Mouse (Mus musculus): Measurements from ENCODE around the gene Mtor. TPM values are rescaled to one million over a fixed set of nuclear protein-coding genes. Genes with fewer than 3 reads are reported as not detected.

The Mtor gene
- total RNA-seq (2021): 10 to 100 TPM; 27.5 to 31.4 TPM
- long read RNA-seq, experiment 1, partial matches to known transcripts: 15 of 20 reads
- long read RNA-seq, experiment 1, other reads (novel, unspliced or antisense): 4 of 20 reads
- long read RNA-seq, experiment 2, full-length matches to known transcripts: 2 of 15 reads
- long read RNA-seq, experiment 2, partial matches to known transcripts: 12 of 15 reads
- long read RNA-seq, experiment 2, other reads (novel, unspliced or antisense): 1 of 15 reads

DNA sequence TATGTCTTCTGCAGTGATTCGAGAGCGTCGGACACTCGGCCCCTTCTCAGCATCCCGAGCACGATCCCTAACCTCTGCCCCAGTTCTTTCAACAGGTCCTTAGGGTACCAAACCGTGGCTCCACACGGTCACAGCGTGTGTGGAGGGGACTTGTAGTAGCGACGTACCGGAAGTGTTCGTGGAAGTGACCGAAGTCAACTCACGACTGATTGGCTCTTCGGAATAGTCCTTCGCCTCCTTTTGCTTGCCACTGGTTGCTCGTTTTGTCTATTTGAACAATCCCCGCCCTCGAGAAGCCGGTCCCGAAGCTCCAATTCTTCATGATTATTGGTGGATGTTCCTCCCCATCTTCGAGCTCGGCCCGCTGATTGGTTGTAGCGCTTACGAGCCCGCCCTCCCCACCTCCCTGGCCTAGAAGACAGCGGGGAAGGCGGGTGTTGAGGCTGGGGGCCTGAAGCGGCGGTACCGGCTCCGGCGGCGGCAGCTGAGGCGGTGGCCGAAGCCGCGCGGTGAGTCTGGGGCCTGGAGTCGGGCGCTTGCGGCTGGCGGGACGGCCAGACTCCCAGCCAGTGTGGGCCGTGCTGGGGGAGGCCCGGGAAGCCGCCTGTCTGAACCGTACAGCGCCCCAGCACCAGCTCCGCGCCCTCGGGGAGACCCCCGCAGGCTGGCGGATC, at the start of gene Mtor:
Gene Mtor (plus strand): TSS at position 433 of the 674 bp plus-strand sequence.
- intact Hi-C loops (cut with DNase I; ENCODE audit: low total_unique reads): no loop called here
- DNase-seq: peak; percentile 93

DNA sequence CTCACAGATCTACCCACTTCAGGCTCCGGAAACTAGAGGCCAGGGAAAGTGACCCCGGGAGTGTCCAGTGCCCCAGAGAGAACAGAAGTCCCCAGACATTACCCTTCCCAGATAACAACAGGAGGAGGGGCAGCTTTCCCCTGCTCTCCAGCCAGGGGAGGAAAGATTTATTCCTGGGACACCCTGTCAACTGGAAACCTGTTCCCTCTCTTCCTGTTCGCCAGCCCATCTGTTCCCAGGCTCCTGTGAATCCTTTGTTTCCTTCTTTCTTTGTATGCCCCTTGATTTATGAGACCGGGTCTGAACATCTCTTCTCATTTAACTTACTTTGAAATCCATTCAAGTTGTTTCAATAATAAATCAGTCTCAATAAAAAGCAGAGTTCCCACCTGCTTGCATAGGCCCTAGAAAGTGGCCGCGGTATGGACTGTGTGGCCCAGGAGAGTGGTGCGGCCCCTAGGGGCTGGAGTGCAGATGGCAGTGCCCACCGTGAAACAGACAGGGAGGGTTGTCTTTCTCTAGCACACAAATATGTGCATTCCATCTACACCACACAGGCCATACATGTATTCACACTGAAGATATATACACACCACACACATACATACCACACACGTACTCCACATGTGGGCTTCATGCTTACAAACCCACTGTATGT, 48.8 kb upstream of the Mtor start:
- DNase-seq: no peak
- intact Hi-C loops (cut with DNase I; ENCODE audit: low total_unique reads): no loop called here

DNA sequence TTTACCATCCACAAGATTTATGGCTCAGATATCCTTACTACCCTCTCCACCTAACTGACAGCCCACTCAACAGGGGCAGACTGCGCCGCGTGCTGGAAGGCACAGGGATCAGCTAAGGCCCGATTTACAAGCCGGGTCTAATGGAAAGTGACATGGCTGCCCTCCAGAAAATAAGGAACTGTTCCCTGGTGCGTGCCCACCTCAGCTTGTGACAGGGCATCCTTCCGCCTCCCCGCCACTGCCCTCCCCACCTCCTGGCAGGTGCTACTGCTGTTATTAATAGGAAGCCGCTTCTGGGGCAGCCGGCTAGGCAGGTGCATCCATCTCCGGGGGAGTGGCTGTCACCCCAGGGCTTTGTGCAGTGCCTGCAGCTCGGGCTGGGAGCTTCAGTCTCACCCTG, 45.0 kb upstream of the Mtor start:
- intact Hi-C loops (cut with DNase I; ENCODE audit: low total_unique reads): no loop called here
- no peak for DNase-seq

- intact Hi-C loops (cut with DNase I; ENCODE audit: low total_unique reads): no loop called here
- DNase-seq: no peak
Observed at GRCm38 (mm10) chr4:148404748-148405147, 43.7 kb upstream of the Mtor start.

DNA sequence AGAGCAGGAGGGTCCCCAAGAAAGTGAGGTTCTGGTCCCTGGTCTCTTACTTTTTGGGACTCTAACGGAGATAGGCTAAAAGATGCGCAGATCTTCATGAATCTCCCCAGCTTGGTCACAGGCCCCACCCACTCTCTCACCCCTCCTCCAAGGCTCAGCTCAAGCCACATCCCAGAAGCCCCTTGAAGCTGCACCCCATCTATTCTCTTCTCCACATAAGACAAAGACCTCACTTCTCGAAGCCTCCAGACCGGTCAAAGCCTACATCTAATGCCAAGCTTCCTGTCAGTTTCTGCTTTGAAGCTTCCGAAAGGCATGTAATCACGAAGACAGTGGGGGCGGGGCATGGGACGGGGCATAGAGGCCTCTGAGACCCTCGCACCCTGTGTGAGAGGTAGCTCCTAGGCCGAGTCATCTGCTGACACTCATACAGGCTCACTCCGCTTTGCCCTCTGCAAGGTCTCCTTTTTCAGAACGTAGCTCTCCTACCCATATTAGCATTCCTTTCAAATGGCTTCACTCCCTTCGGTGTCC, 43.1 kb upstream of the Mtor start:
- no peak for DNase-seq
- intact Hi-C loops (cut with DNase I; ENCODE audit: low total_unique reads): no loop called here

- DNase-seq: no peak
- intact Hi-C loops (cut with DNase I; ENCODE audit: low total_unique reads): no loop called here
Observed at GRCm38 (mm10) chr4:148408256-148408975, 40.0 kb upstream of the Mtor start.

- intact Hi-C loops (cut with DNase I; ENCODE audit: low total_unique reads): no loop called here
- DNase-seq: no peak
Observed at GRCm38 (mm10) chr4:148415575-148415974, 32.8 kb upstream of the Mtor start.

GRCm38 (mm10) chr4:148417074-148417526, 31.3 kb upstream of the Mtor start:
- intact Hi-C loops (cut with DNase I; ENCODE audit: low total_unique reads): no loop called here
- DNase-seq: no peak

- intact Hi-C loops (cut with DNase I; ENCODE audit: low total_unique reads): no loop called here
- no peak for DNase-seq
Observed at GRCm38 (mm10) chr4:148417559-148417958, 30.9 kb upstream of the Mtor start.

DNA sequence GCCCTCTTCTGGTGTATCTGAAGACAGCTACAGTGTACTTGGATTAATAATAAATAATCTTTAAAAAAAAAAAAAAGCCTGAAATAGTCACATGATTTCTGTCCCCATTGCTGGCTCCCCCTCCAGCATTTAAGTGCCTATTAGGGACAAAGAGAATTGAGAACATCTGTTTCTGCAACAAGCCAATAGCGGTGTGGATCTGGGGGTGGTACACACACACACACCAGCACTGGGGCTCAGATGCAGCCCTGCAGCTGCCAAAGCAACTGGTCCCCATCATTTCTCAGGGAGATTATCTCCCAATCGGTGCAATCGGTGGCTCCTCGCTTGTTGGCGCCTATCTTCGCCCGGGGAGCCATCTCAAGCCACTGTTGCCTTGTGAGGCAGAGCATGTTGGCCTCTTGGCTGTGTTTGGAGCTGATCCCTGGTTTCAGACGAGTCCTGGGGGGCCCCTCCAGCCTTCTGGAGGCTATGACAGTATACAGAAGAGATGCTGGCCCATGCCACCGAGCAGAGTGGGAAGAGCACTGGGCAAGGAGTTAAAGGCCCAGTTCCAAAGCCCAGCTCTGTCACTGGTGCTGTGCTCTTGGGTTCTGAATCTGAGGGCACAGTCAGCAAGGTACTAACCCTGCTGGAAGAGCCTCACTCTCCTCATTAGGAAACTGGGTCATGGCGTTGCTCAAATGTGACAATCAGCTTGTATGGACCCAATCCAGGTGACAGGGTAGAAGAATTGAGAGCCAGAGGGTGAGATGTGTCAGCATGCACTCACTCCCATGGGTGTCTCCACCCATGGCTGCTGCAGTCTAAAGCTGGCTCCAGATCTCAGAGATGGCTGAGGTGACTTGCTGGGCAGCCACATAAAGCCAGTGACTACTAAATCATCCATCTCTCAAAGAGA, 21.2 kb upstream of the Mtor start:
- intact Hi-C loops (cut with DNase I; ENCODE audit: low total_unique reads): loop anchor here (10.0 kb wide), 1 partner anchor 142 kb away; the partner anchor contains the start of gene Disp3
- no peak for DNase-seq

DNA sequence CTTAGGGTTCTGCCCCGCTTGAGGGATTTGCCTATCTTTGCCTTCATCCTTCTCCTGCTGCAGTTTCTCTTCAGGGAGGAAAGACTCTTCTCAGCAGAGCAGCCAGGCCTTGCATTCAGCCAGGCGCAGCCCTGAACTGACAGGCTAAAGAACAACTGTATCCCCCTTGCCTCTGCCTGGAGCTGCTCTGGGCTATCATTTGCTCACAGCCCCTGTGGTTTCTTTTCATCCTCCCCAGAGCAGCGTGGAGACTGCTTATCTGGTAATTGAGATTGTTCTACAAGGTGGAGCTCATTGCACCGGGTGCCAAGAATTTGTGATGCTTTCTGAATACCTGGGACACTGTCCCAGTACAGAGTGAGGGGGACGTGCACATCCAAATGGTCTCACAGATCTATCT, 19.9 kb upstream of the Mtor start:
- intact Hi-C loops (cut with DNase I; ENCODE audit: low total_unique reads): loop anchor here (2.0 to 10.0 kb wide), 2 partner anchors 144 to 258 kb away; partner anchors contain the start of gene Disp3

DNA sequence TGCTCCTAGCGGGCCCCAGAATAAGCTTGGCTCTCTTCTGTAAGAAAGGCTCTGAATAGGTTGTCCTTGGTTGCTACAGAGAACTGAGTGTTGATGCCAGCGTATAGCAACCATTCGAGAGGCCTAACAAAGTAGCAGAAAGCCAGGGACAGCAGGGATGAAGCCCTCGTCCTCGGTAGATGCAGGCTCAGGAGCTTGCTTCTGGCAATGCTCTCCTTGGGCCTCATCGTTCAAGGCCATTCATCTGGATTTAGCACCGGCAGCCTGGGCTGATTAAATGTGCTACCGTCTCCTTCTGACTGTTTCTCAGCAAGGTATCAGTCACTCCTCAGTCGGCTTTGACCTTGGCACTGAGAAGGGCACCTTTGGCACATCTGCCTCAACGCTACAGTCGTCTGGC, 19.3 kb upstream of the Mtor start:
- intact Hi-C loops (cut with DNase I; ENCODE audit: low total_unique reads): loop anchor here (2.0 to 10.0 kb wide), 2 partner anchors 144 to 258 kb away; partner anchors contain the start of gene Disp3
- DNase-seq: no peak

More for the DNA sequence above, 19.9 kb upstream of the Mtor start:
- no peak for DNase-seq

GRCm38 (mm10) chr4:148429686-148430085, 18.7 kb upstream of the Mtor start:
- intact Hi-C loops (cut with DNase I; ENCODE audit: low total_unique reads): loop anchor here (2.0 to 10.0 kb wide), 3 partner anchors 145 to 325 kb away; partner anchors contain the start of gene Disp3
- peak; percentile 68 for DNase-seq

GRCm38 (mm10) chr4:148430880-148431519, 17.4 kb upstream of the Mtor start:
- intact Hi-C loops (cut with DNase I; ENCODE audit: low total_unique reads): loop anchor here (10.0 kb wide), 1 partner anchor 326 kb away; no protein-coding TSS in a partner anchor
- no peak for DNase-seq

DNA sequence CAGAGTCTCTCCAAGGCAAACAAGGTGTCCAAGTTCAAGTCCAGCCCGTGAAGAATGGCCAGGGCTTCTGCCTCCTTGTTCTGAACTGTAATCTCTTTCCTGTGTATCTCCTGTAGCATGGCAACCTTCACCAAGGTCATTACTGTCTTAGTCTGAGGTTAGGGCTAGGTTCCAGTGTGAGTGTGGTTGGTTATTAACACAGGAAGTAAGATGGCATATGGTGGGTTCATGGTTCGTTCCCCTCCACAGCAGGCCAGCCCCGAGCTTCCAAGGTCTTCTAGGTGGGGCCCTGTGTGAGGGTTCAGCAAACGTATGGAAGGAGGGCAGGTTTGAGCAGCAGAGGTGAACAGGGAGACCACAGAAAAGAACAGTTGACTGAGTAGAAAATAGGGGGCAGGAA, 15.9 kb upstream of the Mtor start:
- intact Hi-C loops (cut with DNase I; ENCODE audit: low total_unique reads): loop anchor here (10.0 kb wide), 1 partner anchor 328 kb away; no protein-coding TSS in a partner anchor

GRCm38 (mm10) chr4:148433336-148433735, 15.1 kb upstream of the Mtor start:
- DNase-seq: no peak
- intact Hi-C loops (cut with DNase I; ENCODE audit: low total_unique reads): loop anchor here (10.0 kb wide), 1 partner anchor 329 kb away; no protein-coding TSS in a partner anchor

More for the DNA sequence above, 15.9 kb upstream of the Mtor start:
- DNase-seq: no peak

DNA sequence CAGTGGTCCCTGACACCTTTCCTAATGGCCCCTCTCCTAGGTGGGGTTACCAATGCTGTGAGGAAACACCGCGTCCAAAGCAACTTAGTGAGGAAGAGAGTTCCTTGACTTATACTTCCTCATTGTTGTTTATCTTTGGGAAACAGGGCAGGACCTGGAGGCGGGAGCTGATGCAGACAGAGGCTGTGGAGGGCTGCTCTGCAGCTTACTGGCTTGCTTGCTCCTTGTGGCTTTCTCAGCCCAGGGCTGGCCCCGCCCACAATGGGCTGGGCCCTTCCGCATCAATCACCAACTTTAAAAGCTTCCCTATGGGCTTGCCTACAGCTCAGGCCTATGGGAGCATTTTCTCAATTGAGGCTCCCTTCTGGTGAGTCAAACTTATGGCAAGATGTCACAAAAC, 14.6 kb upstream of the Mtor start:
- no peak for DNase-seq
- intact Hi-C loops (cut with DNase I; ENCODE audit: low total_unique reads): loop anchor here (10.0 kb wide), 1 partner anchor 329 kb away; no protein-coding TSS in a partner anchor

DNA sequence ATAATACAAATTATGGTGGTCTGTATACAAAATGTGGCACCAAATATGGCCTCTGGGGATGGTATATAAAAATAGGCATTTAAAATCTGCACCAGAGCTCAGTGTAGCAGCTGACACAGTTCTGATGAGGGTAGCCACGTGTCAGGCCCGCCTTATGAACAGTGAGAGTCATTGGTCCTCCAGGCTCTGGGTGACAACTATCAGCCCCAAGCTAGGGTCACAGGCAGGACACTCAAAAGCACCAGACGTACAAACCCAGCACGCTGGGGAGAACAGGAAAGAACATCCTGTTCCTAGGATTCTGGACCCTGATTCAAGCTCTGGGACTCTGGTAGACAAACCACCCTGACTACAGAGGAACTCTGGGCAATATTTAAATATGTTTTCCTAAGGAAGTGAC, 13.9 kb upstream of the Mtor start:
- no peak for DNase-seq
- intact Hi-C loops (cut with DNase I; ENCODE audit: low total_unique reads): loop anchor here (10.0 kb wide), 1 partner anchor 330 kb away; no protein-coding TSS in a partner anchor

Data from gastrocnemius, postnatal 14 days (tissue).